8 mouse cellular contexts compared by ENCODE assay signal in the genomic region with DNA sequence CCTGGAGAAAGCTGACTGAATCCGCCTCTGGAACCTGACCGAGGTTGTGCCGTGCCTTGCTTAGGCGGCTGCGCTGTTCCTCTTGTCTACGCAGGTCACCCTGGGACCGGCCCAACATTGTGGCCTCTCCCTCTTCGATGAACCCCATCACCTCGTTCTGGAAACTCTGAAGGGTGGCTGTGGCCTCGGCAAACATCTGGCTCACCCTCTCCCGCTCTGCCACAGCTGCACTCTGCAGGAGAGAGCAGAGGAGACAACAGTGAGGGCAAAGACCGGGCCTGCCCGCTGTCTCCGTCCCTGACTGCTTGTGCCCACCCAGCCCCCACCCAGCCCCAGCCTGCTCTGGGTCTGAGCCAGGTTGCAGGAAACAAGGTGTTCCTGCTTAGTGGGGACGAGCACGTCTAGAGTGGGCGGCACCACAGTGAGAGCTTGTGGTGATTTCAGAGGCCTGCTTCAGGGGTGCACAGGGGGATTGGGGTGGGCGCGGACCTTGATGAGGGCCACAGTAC. TPM values are rescaled to one million over a fixed set of nuclear protein-coding genes. Genes with fewer than 3 reads are reported as not detected.
DNase-seq lines count a peak whose midpoint lies in the region; ATAC-seq and TF ChIP-seq lines count a peak whose summit lies in the region.
"Had no signal": no experiment of that assay in that cellular context is flagged by ENCODE, and none has a peak within 500 bp of the region (broad histone marks: within the 10 kb centered on the region; RNA-seq: fewer than 3 reads in every experiment).

No protein-coding gene starts in this region.

- H3K36me3 ChIP-seq in E14TG2a.4 (ENCODE audit: insufficient read depth, low read length), result no peaks in the 10 kb centered on the region
- H3K36me3 ChIP-seq in hindbrain, embryonic 16.5 days (ENCODE audit: control insufficient read depth, insufficient read depth, low read length), result no peaks in the 10 kb centered on the region
- H3K36me3 ChIP-seq in liver, embryonic 13.5 days, result no peaks in the 10 kb centered on the region

- DNase-seq in 3134 (ENCODE audit: extremely low read depth, insufficient read length, low spot score), result peak; percentile 48
- no peak for DNase-seq in liver, embryonic 13.5 days
- DNase-seq in ovary, postnatal 36 days (ENCODE audit: low spot score), result no peak
- DNase-seq in cerebellum, adult 9-11 months, result no peak
- no peak for DNase-seq in frontal cortex, adult 2 months (ENCODE audit: extremely low spot score in 1 of 2, low spot score in 1 of 2)
- DNase-seq: lung, adult 2 months had no signal

- H3K27ac ChIP-seq in hindbrain, embryonic 16.5 days (ENCODE audit: low read depth, low read length), result no peak overlapping the region
- no peak overlapping the region for H3K27ac ChIP-seq in liver, embryonic 13.5 days

- H3K9ac ChIP-seq in hindbrain, embryonic 16.5 days (ENCODE audit: low read depth, low read length), result peak overlapping the region; percentile 33
- no peak overlapping the region for H3K9ac ChIP-seq in liver, embryonic 13.5 days

- no peaks in the 10 kb centered on the region for H3K9me3 ChIP-seq in E14TG2a.4 (ENCODE audit: low read length)
- H3K9me3 ChIP-seq in hindbrain, embryonic 16.5 days (ENCODE audit: control insufficient read depth, low read length), result no peaks in the 10 kb centered on the region
- H3K9me3 ChIP-seq in liver, embryonic 13.5 days (replicated peaks), result no peaks in the 10 kb centered on the region

- WGBS in hindbrain, embryonic 16.5 days, result 14% methylated on average over 19 of the region's 19 CpGs
- WGBS in liver, embryonic 13.5 days (ENCODE audit: insufficient replicate concordance), result 55% methylated on average over 19 of the region's 19 CpGs

- ATAC-seq in hindbrain, embryonic 16.5 days, result no peak
- no peak for ATAC-seq in liver, embryonic 13.5 days (ENCODE audit: low read depth)

- TF ChIP-seq CTCF in E14TG2a.4 (conservative IDR thresholded peaks at IDR 0.05; ENCODE audit: low read length), result no peak

- peak overlapping the region; percentile 79 for H3K4me3 ChIP-seq in E14TG2a.4 (replicated peaks; ENCODE audit: low read length)
- peak overlapping the region; percentile 36 for H3K4me3 ChIP-seq in hindbrain, embryonic 16.5 days (ENCODE audit: low read length)
- no peak overlapping the region for H3K4me3 ChIP-seq in liver, embryonic 13.5 days (replicated peaks)

- peaks cover 76% of the 10 kb centered on the region for H3K4me1 ChIP-seq in E14TG2a.4 (replicated peaks; ENCODE audit: low read depth, low read length)
- peaks cover 25% of the 10 kb centered on the region for H3K4me1 ChIP-seq in hindbrain, embryonic 16.5 days (ENCODE audit: control insufficient read depth, insufficient read depth, low read depth, low read length)
- peaks cover 77% of the 10 kb centered on the region for H3K4me1 ChIP-seq in liver, embryonic 13.5 days (replicated peaks)

- H3K27me3 ChIP-seq in E14TG2a.4 (ENCODE audit: insufficient read depth, low read length), result peaks cover 69% of the 10 kb centered on the region
- H3K27me3 ChIP-seq in hindbrain, embryonic 16.5 days (replicated peaks; ENCODE audit: control insufficient read depth, insufficient read depth, low read length), result peaks cover 42% of the 10 kb centered on the region
- H3K27me3 ChIP-seq in liver, embryonic 13.5 days, result peaks cover 69% of the 10 kb centered on the region

- H3K4me2 ChIP-seq in hindbrain, embryonic 16.5 days (ENCODE audit: low read length), result peak overlapping the region; percentile 43
- H3K4me2 ChIP-seq in liver, embryonic 13.5 days, result peak overlapping the region; percentile 69

RNA-seq across cellular contexts. Expression of a gene that starts 19.2 kb away (rescaled TPM):
- polyA plus RNA-seq in hindbrain, embryonic 16.5 days (2015; fragmentation: Nextera tagmentation; extraction: Ambion mirVana), result 13.5 and 14.5 TPM in 2 replicates
- polyA plus RNA-seq in liver, embryonic 13.5 days (2015; fragmentation: Nextera tagmentation; extraction: Ambion mirVana), result 3.7 and 4.0 TPM in 2 replicates
- polyA plus RNA-seq in frontal cortex, adult 2 months (2012; rRNA removed), result 6.2 and 7.4 TPM in 2 replicates

RNA-seq across cellular contexts. Expression of a gene that starts 21.0 kb away (rescaled TPM):
- 183 and 225 TPM in 2 replicates for polyA plus RNA-seq in hindbrain, embryonic 16.5 days (2015; fragmentation: Nextera tagmentation; extraction: Ambion mirVana)
- 58.9 and 81.2 TPM in 2 replicates for polyA plus RNA-seq in liver, embryonic 13.5 days (2015; fragmentation: Nextera tagmentation; extraction: Ambion mirVana)
- 391 and 407 TPM in 2 replicates for polyA plus RNA-seq in frontal cortex, adult 2 months (2012; rRNA removed)

RNA-seq across cellular contexts. Expression of a gene that starts 23.1 kb away (rescaled TPM):
- polyA plus RNA-seq in hindbrain, embryonic 16.5 days (2015; fragmentation: Nextera tagmentation; extraction: Ambion mirVana), result 3.0 and 4.2 TPM in 2 replicates
- 1.1 and 1.4 TPM in 2 replicates for polyA plus RNA-seq in liver, embryonic 13.5 days (2015; fragmentation: Nextera tagmentation; extraction: Ambion mirVana)
- polyA plus RNA-seq in frontal cortex, adult 2 months (2012; rRNA removed), result 6.2 and 6.3 TPM in 2 replicates

RNA-seq across cellular contexts. Expression of a gene that starts 30.1 kb away (rescaled TPM):
- 0.69 and 0.80 TPM in 2 replicates for polyA plus RNA-seq in hindbrain, embryonic 16.5 days (2015; fragmentation: Nextera tagmentation; extraction: Ambion mirVana)
- polyA plus RNA-seq in liver, embryonic 13.5 days (2015; fragmentation: Nextera tagmentation; extraction: Ambion mirVana), result 31.6 and 32.7 TPM in 2 replicates
- polyA plus RNA-seq in frontal cortex, adult 2 months (2012; rRNA removed), result 0.84 and 0.90 TPM in 2 replicates

RNA-seq across cellular contexts. Expression of a gene that starts 30.8 kb away (rescaled TPM):
- polyA plus RNA-seq in hindbrain, embryonic 16.5 days (2015; fragmentation: Nextera tagmentation; extraction: Ambion mirVana), result 84.0 and 86.8 TPM in 2 replicates
- polyA plus RNA-seq in liver, embryonic 13.5 days (2015; fragmentation: Nextera tagmentation; extraction: Ambion mirVana), result 66.6 and 70.9 TPM in 2 replicates
- 36.1 and 44.3 TPM in 2 replicates for polyA plus RNA-seq in frontal cortex, adult 2 months (2012; rRNA removed)
